Mouse (Mus musculus): Measurements from ENCODE around the gene Fbxl17. TPM values are rescaled to one million over a fixed set of nuclear protein-coding genes. Genes with fewer than 3 reads are reported as not detected.
A peak's percentile ranks its signal among the peaks of the same experiment; 100 is the strongest.

The Fbxl17 gene
- polyA plus RNA-seq, 1 experiment from 2014 or later = 26.5 TPM

DNA sequence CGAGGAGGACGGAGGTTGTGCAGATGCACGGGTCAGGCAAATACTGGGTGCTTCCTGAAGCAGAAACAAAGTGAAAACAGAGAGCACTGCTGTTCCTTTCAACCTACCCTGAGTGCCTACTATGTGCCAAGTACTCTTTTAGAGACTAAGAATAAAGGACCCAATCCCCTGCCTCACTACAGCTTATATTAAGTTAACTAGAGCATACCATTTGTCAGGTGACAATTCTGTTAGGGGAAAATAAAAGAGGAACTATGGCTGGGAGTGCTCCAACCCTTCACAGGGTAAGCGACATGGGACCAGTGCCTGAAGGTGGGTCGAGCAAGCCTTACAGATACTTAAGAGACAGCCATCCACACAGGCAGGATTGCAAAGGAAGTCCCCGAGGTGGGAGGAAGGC lies 407.0 kb downstream of the Fbxl17 start:
- Histone ChIP-seq H3K4me1 (no peaks in the 10 kb centered on the region), H3K36me3 (replicated peaks) (no peaks in the 10 kb centered on the region), H3K9me3 (0 out of 2 replicates have a peak, but pooled peaks cover 4% of the 10 kb centered on the region), H3K27ac (no peak overlapping the region), H3K27me3 (replicated peaks) (no peaks in the 10 kb centered on the region), H3K4me3 (no peak overlapping the region), H3K4me2 (no peak overlapping the region), H3K9ac (no peak overlapping the region)
- WGBS = 84% methylated on average over 6 of the region's 6 CpGs
- no peak for ATAC-seq (replicated peaks)

DNA sequence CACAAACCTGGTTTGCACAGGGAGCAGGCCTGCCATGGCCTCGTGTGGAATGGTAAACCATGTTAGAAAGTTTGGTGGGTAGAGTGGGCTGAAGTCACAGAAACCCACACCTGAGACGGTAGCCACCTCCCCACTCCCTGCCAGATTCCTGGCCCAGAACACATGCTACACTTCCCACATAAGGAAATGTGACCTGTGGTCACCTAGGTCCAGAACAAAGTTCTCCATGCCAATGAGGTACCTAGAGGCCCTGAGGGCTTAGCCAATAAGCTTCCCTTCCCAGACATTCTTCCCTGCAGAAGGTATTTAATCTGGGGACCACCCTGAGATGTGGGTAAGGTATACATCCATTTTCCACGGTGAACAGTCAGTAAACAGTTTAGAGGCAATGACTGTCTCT lies 409.7 kb downstream of the Fbxl17 start:
- no peaks in the 10 kb centered on the region for H3K9me3 ChIP-seq
- no peaks in the 10 kb centered on the region for H3K27me3 ChIP-seq (replicated peaks)
- no peak for ATAC-seq (replicated peaks)
- no peak overlapping the region for H3K4me3 ChIP-seq
- 85% methylated on average over 3 of the region's 3 CpGs for WGBS
- H3K9ac ChIP-seq = no peak overlapping the region
- H3K36me3 ChIP-seq (replicated peaks) = no peaks in the 10 kb centered on the region
- H3K4me1 ChIP-seq = no peaks in the 10 kb centered on the region
- H3K27ac ChIP-seq = no peak overlapping the region
- H3K4me2 ChIP-seq = no peak overlapping the region

- Histone ChIP-seq H3K27ac (no peak overlapping the region), H3K9me3 (no peaks in the 10 kb centered on the region), H3K36me3 (replicated peaks) (no peaks in the 10 kb centered on the region), H3K27me3 (replicated peaks) (no peaks in the 10 kb centered on the region), H3K4me3 (no peak overlapping the region), H3K9ac (no peak overlapping the region), H3K4me2 (no peak overlapping the region), H3K4me1 (no peaks in the 10 kb centered on the region)
- 82% methylated on average over 10 of the region's 10 CpGs for WGBS
- ATAC-seq (replicated peaks) = no peak
Measured at GRCm38 (mm10) chr17:63087265-63087664, 412.6 kb downstream of the Fbxl17 start.

DNA sequence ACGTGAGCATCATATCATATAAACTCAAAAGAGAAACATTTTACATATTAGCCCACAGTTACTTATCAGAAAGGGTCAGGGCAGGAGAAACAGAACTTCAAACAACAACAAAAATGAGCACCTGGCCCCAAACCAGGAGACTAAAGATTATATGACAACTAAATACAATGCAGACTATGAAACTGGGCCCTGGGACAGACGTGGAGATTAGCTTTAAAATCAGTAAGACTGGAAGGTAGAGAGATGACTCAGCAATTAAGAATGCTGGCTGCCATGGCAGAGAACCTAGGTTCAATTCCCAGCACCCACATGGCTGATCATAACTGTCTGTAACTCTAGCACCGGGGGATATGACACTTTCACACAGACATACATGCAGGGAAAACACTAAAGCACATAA lies 413.3 kb downstream of the Fbxl17 start:
- Histone ChIP-seq H3K27ac (no peak overlapping the region), H3K4me3 (no peak overlapping the region), H3K27me3 (replicated peaks) (no peaks in the 10 kb centered on the region), H3K4me2 (no peak overlapping the region), H3K36me3 (replicated peaks) (no peaks in the 10 kb centered on the region), H3K4me1 (no peaks in the 10 kb centered on the region), H3K9ac (no peak overlapping the region), H3K9me3 (no peaks in the 10 kb centered on the region)
- no peak for ATAC-seq (replicated peaks)
- WGBS = 80% methylated on average over 3 of the region's 3 CpGs

GRCm38 (mm10) chr17:63085227-63085626 lies 414.6 kb downstream of the Fbxl17 start:
- 94% methylated on average over 6 of the region's 6 CpGs for WGBS
- Histone ChIP-seq H3K27ac (no peak overlapping the region), H3K36me3 (replicated peaks) (no peaks in the 10 kb centered on the region), H3K9me3 (no peaks in the 10 kb centered on the region), H3K4me1 (0 out of 2 replicates have a peak, but pooled peaks cover 3% of the 10 kb centered on the region), H3K9ac (no peak overlapping the region), H3K27me3 (replicated peaks) (no peaks in the 10 kb centered on the region), H3K4me3 (no peak overlapping the region), H3K4me2 (no peak overlapping the region)
- ATAC-seq (replicated peaks) = no peak

GRCm38 (mm10) chr17:63079087-63079486 lies 420.7 kb downstream of the Fbxl17 start:
- H3K9me3 ChIP-seq = no peaks in the 10 kb centered on the region
- no peak overlapping the region for H3K27ac ChIP-seq
- ATAC-seq (replicated peaks) = no peak; the same call in 1 of the 2 replicates
- H3K27me3 ChIP-seq (replicated peaks) = no peaks in the 10 kb centered on the region
- no peaks in the 10 kb centered on the region for H3K36me3 ChIP-seq (replicated peaks)
- no peak overlapping the region for H3K4me2 ChIP-seq
- no peak overlapping the region for H3K4me3 ChIP-seq
- H3K4me1 ChIP-seq = peaks cover 30% of the 10 kb centered on the region
- WGBS = 46% methylated on average over 5 of the region's 5 CpGs
- H3K9ac ChIP-seq = no peak overlapping the region

DNA sequence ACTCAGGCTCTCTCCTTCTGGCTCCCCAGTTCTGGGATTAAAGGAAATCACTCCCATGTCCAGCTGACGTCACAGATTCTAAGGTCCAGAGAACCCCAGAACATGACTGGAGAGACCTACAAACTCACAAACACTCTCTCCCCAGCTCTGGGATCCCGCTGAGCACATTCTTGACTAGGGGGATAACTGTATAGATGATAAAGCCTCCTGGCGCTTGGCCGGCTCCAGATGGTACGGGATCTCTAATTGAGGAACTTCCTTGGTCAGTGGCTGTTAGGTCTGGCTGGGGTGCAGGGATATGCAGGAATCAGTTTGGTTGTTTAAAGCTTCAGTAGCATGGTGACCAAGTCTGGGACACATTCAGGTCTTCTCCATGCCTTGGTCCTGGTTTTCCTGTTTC lies 422.3 kb downstream of the Fbxl17 start:
- 52% methylated on average over 5 of the region's 5 CpGs for WGBS
- no peak overlapping the region for H3K9ac ChIP-seq
- no peaks in the 10 kb centered on the region for H3K27me3 ChIP-seq (replicated peaks)
- H3K27ac ChIP-seq = no peak overlapping the region
- no peaks in the 10 kb centered on the region for H3K9me3 ChIP-seq
- ATAC-seq (replicated peaks) = no peak
- no peaks in the 10 kb centered on the region for H3K36me3 ChIP-seq (replicated peaks)
- H3K4me3 ChIP-seq = no peak overlapping the region
- H3K4me1 ChIP-seq = peaks cover 30% of the 10 kb centered on the region
- H3K4me2 ChIP-seq = no peak overlapping the region

- Histone ChIP-seq H3K9me3 (no peaks in the 10 kb centered on the region), H3K4me1 (peaks cover 30% of the 10 kb centered on the region), H3K27me3 (replicated peaks) (no peaks in the 10 kb centered on the region), H3K4me3 (no peak overlapping the region), H3K27ac (no peak overlapping the region), H3K9ac (no peak overlapping the region), H3K4me2 (no peak overlapping the region), H3K36me3 (replicated peaks) (no peaks in the 10 kb centered on the region)
- WGBS = 39% methylated on average over 8 of the region's 8 CpGs
- ATAC-seq (replicated peaks) = no peak
Measured at GRCm38 (mm10) chr17:63076661-63077060, 423.2 kb downstream of the Fbxl17 start.

GRCm38 (mm10) chr17:63076037-63076426 lies 423.8 kb downstream of the Fbxl17 start:
- Histone ChIP-seq H3K9ac (no peak overlapping the region), H3K27ac (no peak overlapping the region), H3K27me3 (replicated peaks) (no peaks in the 10 kb centered on the region), H3K9me3 (no peaks in the 10 kb centered on the region), H3K4me1 (peaks cover 36% of the 10 kb centered on the region), H3K4me3 (no peak overlapping the region), H3K36me3 (replicated peaks) (no peaks in the 10 kb centered on the region), H3K4me2 (no peak overlapping the region)
- ATAC-seq (replicated peaks) = no peak
- 35% methylated on average over 8 of the region's 8 CpGs for WGBS

- no peaks in the 10 kb centered on the region for H3K36me3 ChIP-seq (replicated peaks)
- H3K4me1 ChIP-seq = peaks cover 38% of the 10 kb centered on the region
- H3K4me2 ChIP-seq = no peak overlapping the region
- H3K9ac ChIP-seq = no peak overlapping the region
- H3K4me3 ChIP-seq = no peak overlapping the region
- no peaks in the 10 kb centered on the region for H3K9me3 ChIP-seq
- H3K27ac ChIP-seq = no peak overlapping the region
- no peaks in the 10 kb centered on the region for H3K27me3 ChIP-seq (replicated peaks)
- no peak for ATAC-seq (replicated peaks)
- 50% methylated on average over 14 of the region's 14 CpGs for WGBS
Measured at GRCm38 (mm10) chr17:63075091-63076036, 424.5 kb downstream of the Fbxl17 start.

DNA sequence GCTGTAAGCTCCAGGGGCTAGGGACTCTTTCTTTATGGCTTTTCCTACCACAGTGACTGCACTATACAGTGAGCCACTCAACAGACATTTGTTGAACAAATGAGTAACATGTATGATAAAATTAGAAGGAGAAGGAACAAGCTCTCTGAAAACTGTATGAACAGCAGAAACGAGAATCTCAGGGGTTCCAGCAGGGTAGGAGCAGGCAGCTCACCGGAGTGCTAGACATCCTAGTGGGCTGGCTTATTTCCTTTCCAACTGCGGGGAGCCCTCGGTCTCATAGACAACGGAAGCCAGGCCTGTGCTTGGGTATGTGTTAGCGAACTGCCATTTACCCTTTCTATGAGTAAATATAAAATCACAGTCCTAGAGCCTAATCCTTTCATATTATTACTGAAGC lies 426.5 kb downstream of the Fbxl17 start:
- Histone ChIP-seq H3K4me1 (peaks cover 32% of the 10 kb centered on the region), H3K36me3 (replicated peaks) (no peaks in the 10 kb centered on the region)
- 64% methylated on average over 6 of the region's 6 CpGs for WGBS

DNA sequence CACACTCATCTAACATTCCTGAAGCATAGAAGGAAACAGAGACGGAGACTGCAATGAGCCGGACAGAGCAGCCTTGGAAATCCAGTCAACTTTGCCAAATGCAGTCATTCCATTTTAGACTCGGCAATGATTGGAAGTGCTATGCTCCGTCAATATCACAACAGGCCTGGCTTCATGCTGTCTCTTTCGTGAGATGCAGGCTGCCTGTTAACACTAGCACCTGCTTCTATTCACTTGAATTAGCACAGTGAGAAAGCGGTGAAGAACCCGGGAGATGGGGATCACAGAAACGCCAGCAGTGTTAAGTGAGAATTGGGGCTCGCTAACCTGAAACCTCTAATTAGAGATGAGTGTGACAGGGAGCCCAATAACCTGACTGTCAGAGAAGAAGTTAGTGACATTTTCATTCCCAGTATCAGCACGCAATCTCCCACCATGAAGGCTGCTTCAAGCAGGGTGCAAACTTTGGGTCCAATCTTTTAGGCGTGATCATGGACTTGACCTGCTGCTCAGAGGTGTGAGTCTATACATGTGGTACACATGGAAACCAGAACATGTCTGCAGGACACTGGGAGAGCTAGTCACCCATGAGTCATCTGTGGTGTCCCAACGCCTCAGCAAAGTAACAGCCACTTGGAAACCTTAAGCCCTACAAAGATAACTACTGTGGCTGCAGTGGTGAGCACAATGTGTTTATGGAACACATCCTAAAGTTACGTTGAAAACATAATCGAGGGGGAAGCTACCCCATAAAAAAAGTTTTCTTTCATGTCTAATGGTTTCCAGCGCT lies 428.5 kb downstream of the Fbxl17 start:
- Histone ChIP-seq H3K4me3 (no peak overlapping the region), H3K27ac (no peak overlapping the region)
- whole genome bisulfite sequencing = 61% methylated on average over 15 of the region's 15 CpGs

More for the DNA sequence above, 426.5 kb downstream of the Fbxl17 start:
- ATAC-seq (replicated peaks) = no peak
- Histone ChIP-seq H3K9ac (no peak overlapping the region), H3K27me3 (replicated peaks) (no peaks in the 10 kb centered on the region), H3K27ac (no peak overlapping the region), H3K4me2 (no peak overlapping the region), H3K4me3 (no peak overlapping the region), H3K9me3 (no peaks in the 10 kb centered on the region)

More for the DNA sequence above, 428.5 kb downstream of the Fbxl17 start:
- peak; percentile 12; the same call in 1 of the 2 replicates for ATAC-seq (replicated peaks)
- Histone ChIP-seq H3K4me1 (peaks cover 32% of the 10 kb centered on the region), H3K9ac (no peak overlapping the region), H3K27me3 (replicated peaks) (no peaks in the 10 kb centered on the region), H3K4me2 (no peak overlapping the region), H3K36me3 (replicated peaks) (no peaks in the 10 kb centered on the region), H3K9me3 (no peaks in the 10 kb centered on the region)
